Mouse (Mus musculus) small intestine, adult 2 months (tissue): Measurements from ENCODE around the gene Fam208a.

ENCODE experiments used
- CTCF ChIP-seq: fragments of 200-500 bp; IDR thresholded peaks from 2 replicates; pipeline ENCODE4 v1.5.1; 2012; ENCODE audit warnings: low read depth, mild to moderate bottlenecking, control low read depth, inconsistent platforms, low read length, moderate library complexity, mixed read lengths; ENCODE audit not compliant: insufficient replicate concordance, insufficient read length; ENCODE audit errors: extremely low read depth
- POLR2A ChIP-seq: fragments of 200-500 bp; IDR thresholded peaks from 2 replicates; pipeline ENCODE4 v1.6.1; 2012; ENCODE audit warnings: low read depth, mild to moderate bottlenecking, control low read depth, inconsistent platforms, low read length, moderate library complexity

DNA sequence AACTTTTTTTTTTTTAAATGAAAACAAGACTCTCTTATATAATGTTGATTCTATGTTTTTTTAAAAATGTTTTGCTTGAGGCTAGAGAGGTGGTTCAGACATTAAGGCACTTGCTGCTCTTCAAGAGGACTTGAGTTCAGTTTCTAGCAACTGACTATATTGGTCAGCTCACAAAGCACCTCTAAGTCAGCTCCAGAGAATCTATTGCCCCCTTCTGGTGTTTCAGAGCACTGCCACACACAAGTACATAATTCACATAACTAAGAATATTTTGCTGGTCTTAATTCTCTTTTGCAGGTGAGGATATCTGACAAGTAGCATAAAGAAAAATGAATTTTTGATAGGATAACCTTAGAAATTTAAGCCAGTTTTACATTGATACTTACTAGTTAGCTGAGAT is 12.3 kb downstream of the Fam208a start:
- TF ChIP-seq POLR2A (no peak), CTCF (no peak)
